Mouse (Mus musculus): Measurements from ENCODE around the gene Rbfox3.

DNA sequence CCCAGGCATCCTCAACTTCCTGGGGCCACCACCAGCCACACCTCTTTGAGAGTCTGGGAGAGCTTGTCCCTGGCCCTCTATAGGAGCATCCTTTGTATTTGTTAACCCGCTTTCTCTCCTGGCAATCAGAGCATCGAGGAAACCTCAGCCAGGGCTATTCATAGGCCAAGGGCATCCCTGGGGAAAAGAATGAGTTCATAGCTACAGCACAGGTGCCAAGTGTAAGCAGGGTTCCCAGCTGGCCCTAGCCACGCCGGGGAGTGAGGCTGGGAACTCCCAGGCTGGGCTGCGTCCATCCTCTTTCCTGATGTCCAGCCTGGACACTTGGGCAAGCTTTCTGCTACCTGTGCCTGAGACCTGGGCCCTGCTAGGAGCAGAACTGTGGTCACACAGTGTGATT is 241.6 kb downstream of the Rbfox3 start:
- TF ChIP-seq POLR2A (IDR thresholded peaks at IDR 0.05; ENCODE audit: insufficient read length, low read depth) (no peak), E2F4 (IDR thresholded peaks at IDR 0.05; ENCODE audit: insufficient read depth) (no peak)

Measured in myocyte (in vitro differentiated cells).